Mouse (Mus musculus): Measurements from ENCODE around the gene Slc6a6. TPM values are rescaled to one million over a fixed set of nuclear protein-coding genes. Genes with fewer than 3 reads are reported as not detected.
A peak's percentile ranks its signal among the peaks of the same experiment; 100 is the strongest.

Gene Slc6a6
- polyA plus RNA-seq, 1 experiment from 2014 or later, result 54.6 TPM

GRCm38 (mm10) chr6:91655874-91656433 lies 27.9 kb upstream of the Slc6a6 start:
- no peak overlapping the region for H3K4me2 ChIP-seq
- H3K4me1 ChIP-seq, result 0 out of 2 replicates have a peak, but pooled peaks cover 8% of the 10 kb centered on the region
- H3K36me3 ChIP-seq, result no peaks in the 10 kb centered on the region
- no peak overlapping the region for H3K4me3 ChIP-seq (replicated peaks)
- WGBS, result 59% methylated on average over 6 of the region's 6 CpGs
- H3K9me3 ChIP-seq, result no peaks in the 10 kb centered on the region
- H3K9ac ChIP-seq, result no peak overlapping the region
- ATAC-seq (ENCODE audit: insufficient read depth, low FRiP score, low read depth), result no peak
- no peak overlapping the region for H3K27ac ChIP-seq
- no peaks in the 10 kb centered on the region for H3K27me3 ChIP-seq (replicated peaks)

- no peaks in the 10 kb centered on the region for H3K9me3 ChIP-seq
- no peaks in the 10 kb centered on the region for H3K36me3 ChIP-seq
- H3K4me2 ChIP-seq, result no peak overlapping the region
- no peak overlapping the region for H3K4me3 ChIP-seq (replicated peaks)
- H3K27ac ChIP-seq, result no peak overlapping the region
- no peaks in the 10 kb centered on the region for H3K27me3 ChIP-seq (replicated peaks)
- no peak overlapping the region for H3K9ac ChIP-seq
- WGBS, result 53% methylated on average over 1 of the region's 1 CpGs
- no peak for ATAC-seq (ENCODE audit: insufficient read depth, low FRiP score, low read depth)
- H3K4me1 ChIP-seq, result 0 out of 2 replicates have a peak, but pooled peaks cover 8% of the 10 kb centered on the region
Observed at GRCm38 (mm10) chr6:91658288-91658687, 25.6 kb upstream of the Slc6a6 start.

GRCm38 (mm10) chr6:91659841-91660509 lies 23.9 kb upstream of the Slc6a6 start:
- Histone ChIP-seq H3K9me3 (no peaks in the 10 kb centered on the region), H3K4me2 (no peak overlapping the region), H3K27me3 (replicated peaks) (no peaks in the 10 kb centered on the region), H3K4me3 (replicated peaks) (no peak overlapping the region), H3K9ac (no peak overlapping the region), H3K27ac (peak overlapping the region; percentile 8; the same call in 1 of the 2 replicates), H3K4me1 (0 out of 2 replicates have a peak, but pooled peaks cover 8% of the 10 kb centered on the region), H3K36me3 (no peaks in the 10 kb centered on the region)
- 43% methylated on average over 2 of the region's 2 CpGs for WGBS
- ATAC-seq (ENCODE audit: insufficient read depth, low FRiP score, low read depth), result no peak; the same call in 1 of the 2 replicates

- Histone ChIP-seq H3K4me1 (0 out of 2 replicates have a peak, but pooled peaks cover 8% of the 10 kb centered on the region), H3K4me2 (no peak overlapping the region), H3K27ac (no peak overlapping the region), H3K9me3 (no peaks in the 10 kb centered on the region), H3K36me3 (no peaks in the 10 kb centered on the region), H3K27me3 (replicated peaks) (no peaks in the 10 kb centered on the region), H3K9ac (no peak overlapping the region), H3K4me3 (replicated peaks) (no peak overlapping the region)
- WGBS, result 73% methylated on average over 6 of the region's 6 CpGs
- ATAC-seq (ENCODE audit: insufficient read depth, low FRiP score, low read depth), result no peak
Observed at GRCm38 (mm10) chr6:91662301-91662700, 21.6 kb upstream of the Slc6a6 start.

GRCm38 (mm10) chr6:91663616-91664015 lies 20.2 kb upstream of the Slc6a6 start:
- no peaks in the 10 kb centered on the region for H3K27me3 ChIP-seq (replicated peaks)
- H3K9ac ChIP-seq, result no peak overlapping the region
- no peak overlapping the region for H3K4me2 ChIP-seq
- H3K4me3 ChIP-seq (replicated peaks), result no peak overlapping the region
- H3K9me3 ChIP-seq, result no peaks in the 10 kb centered on the region
- H3K36me3 ChIP-seq, result no peaks in the 10 kb centered on the region
- H3K4me1 ChIP-seq, result 0 out of 2 replicates have a peak, but pooled peaks cover 8% of the 10 kb centered on the region
- H3K27ac ChIP-seq, result no peak overlapping the region
- WGBS, result 68% methylated on average over 6 of the region's 6 CpGs
- ATAC-seq (ENCODE audit: insufficient read depth, low FRiP score, low read depth), result no peak

- Histone ChIP-seq H3K9me3 (no peaks in the 10 kb centered on the region), H3K4me2 (no peak overlapping the region), H3K27ac (no peak overlapping the region), H3K4me3 (replicated peaks) (no peak overlapping the region), H3K27me3 (replicated peaks) (no peaks in the 10 kb centered on the region), H3K9ac (no peak overlapping the region), H3K4me1 (0 out of 2 replicates have a peak, but pooled peaks cover 1% of the 10 kb centered on the region), H3K36me3 (no peaks in the 10 kb centered on the region)
- WGBS, result 74% methylated on average over 6 of the region's 6 CpGs
- no peak for ATAC-seq (ENCODE audit: insufficient read depth, low FRiP score, low read depth)
Observed at GRCm38 (mm10) chr6:91665267-91665666, 18.6 kb upstream of the Slc6a6 start.

GRCm38 (mm10) chr6:91665990-91666700 lies 17.7 kb upstream of the Slc6a6 start:
- 89% methylated on average over 3 of the region's 3 CpGs for WGBS
- Histone ChIP-seq H3K9ac (no peak overlapping the region), H3K27ac (no peak overlapping the region), H3K4me3 (replicated peaks) (no peak overlapping the region), H3K4me1 (no peaks in the 10 kb centered on the region), H3K4me2 (no peak overlapping the region), H3K27me3 (replicated peaks) (no peaks in the 10 kb centered on the region), H3K9me3 (no peaks in the 10 kb centered on the region), H3K36me3 (no peaks in the 10 kb centered on the region)
- ATAC-seq (ENCODE audit: insufficient read depth, low FRiP score, low read depth), result no peak

GRCm38 (mm10) chr6:91667141-91667540 lies 16.7 kb upstream of the Slc6a6 start:
- H3K9me3 ChIP-seq, result no peaks in the 10 kb centered on the region
- H3K27me3 ChIP-seq (replicated peaks), result no peaks in the 10 kb centered on the region
- H3K27ac ChIP-seq, result no peak overlapping the region
- H3K4me3 ChIP-seq (replicated peaks), result no peak overlapping the region
- WGBS, result 85% methylated on average over 4 of the region's 4 CpGs
- H3K9ac ChIP-seq, result no peak overlapping the region
- H3K36me3 ChIP-seq, result no peaks in the 10 kb centered on the region
- no peak overlapping the region for H3K4me2 ChIP-seq
- H3K4me1 ChIP-seq, result no peaks in the 10 kb centered on the region
- no peak for ATAC-seq (ENCODE audit: insufficient read depth, low FRiP score, low read depth)

- no peaks in the 10 kb centered on the region for H3K4me1 ChIP-seq
- no peaks in the 10 kb centered on the region for H3K36me3 ChIP-seq
- H3K4me3 ChIP-seq (replicated peaks), result no peak overlapping the region
- ATAC-seq (ENCODE audit: insufficient read depth, low FRiP score, low read depth), result no peak
- no peak overlapping the region for H3K27ac ChIP-seq
- no peak overlapping the region for H3K4me2 ChIP-seq
- H3K9ac ChIP-seq, result no peak overlapping the region
- 61% methylated on average over 5 of the region's 5 CpGs for WGBS
- H3K9me3 ChIP-seq, result no peaks in the 10 kb centered on the region
- no peaks in the 10 kb centered on the region for H3K27me3 ChIP-seq (replicated peaks)
Observed at GRCm38 (mm10) chr6:91668276-91668675, 15.6 kb upstream of the Slc6a6 start.

- ATAC-seq (ENCODE audit: insufficient read depth, low FRiP score, low read depth), result no peak
- no peak overlapping the region for H3K4me3 ChIP-seq (replicated peaks)
- H3K9me3 ChIP-seq, result no peaks in the 10 kb centered on the region
- no peak overlapping the region for H3K27ac ChIP-seq
- H3K36me3 ChIP-seq, result no peaks in the 10 kb centered on the region
- H3K4me2 ChIP-seq, result no peak overlapping the region
- 58% methylated on average over 4 of the region's 4 CpGs for WGBS
- H3K9ac ChIP-seq, result no peak overlapping the region
- no peaks in the 10 kb centered on the region for H3K4me1 ChIP-seq
- no peaks in the 10 kb centered on the region for H3K27me3 ChIP-seq (replicated peaks)
Observed at GRCm38 (mm10) chr6:91669270-91669669, 14.6 kb upstream of the Slc6a6 start.

GRCm38 (mm10) chr6:91670224-91670623 lies 13.6 kb upstream of the Slc6a6 start:
- Histone ChIP-seq H3K4me3 (replicated peaks) (no peak overlapping the region), H3K27me3 (replicated peaks) (no peaks in the 10 kb centered on the region), H3K4me2 (no peak overlapping the region), H3K27ac (no peak overlapping the region), H3K9me3 (no peaks in the 10 kb centered on the region), H3K9ac (no peak overlapping the region), H3K36me3 (no peaks in the 10 kb centered on the region), H3K4me1 (peaks cover 3% of the 10 kb centered on the region; the same call in 1 of the 2 replicates)
- ATAC-seq (ENCODE audit: insufficient read depth, low FRiP score, low read depth), result no peak
- WGBS, result 65% methylated on average over 6 of the region's 6 CpGs

- H3K27ac ChIP-seq, result no peak overlapping the region; the same call in 1 of the 2 replicates
- H3K4me2 ChIP-seq, result no peak overlapping the region
- 33% methylated on average over 5 of the region's 5 CpGs for WGBS
- H3K4me3 ChIP-seq (replicated peaks), result no peak overlapping the region
- H3K9ac ChIP-seq, result no peak overlapping the region
- no peaks in the 10 kb centered on the region for H3K9me3 ChIP-seq
- peaks cover 9% of the 10 kb centered on the region; the same call in 1 of the 2 replicates for H3K4me1 ChIP-seq
- H3K27me3 ChIP-seq (replicated peaks), result no peaks in the 10 kb centered on the region
- no peaks in the 10 kb centered on the region for H3K36me3 ChIP-seq
- ATAC-seq (ENCODE audit: insufficient read depth, low FRiP score, low read depth), result no peak
Observed at GRCm38 (mm10) chr6:91674757-91675350, 9.0 kb upstream of the Slc6a6 start.
